Mouse (Mus musculus): ENCODE data around the gene Cpt2.

DNA sequence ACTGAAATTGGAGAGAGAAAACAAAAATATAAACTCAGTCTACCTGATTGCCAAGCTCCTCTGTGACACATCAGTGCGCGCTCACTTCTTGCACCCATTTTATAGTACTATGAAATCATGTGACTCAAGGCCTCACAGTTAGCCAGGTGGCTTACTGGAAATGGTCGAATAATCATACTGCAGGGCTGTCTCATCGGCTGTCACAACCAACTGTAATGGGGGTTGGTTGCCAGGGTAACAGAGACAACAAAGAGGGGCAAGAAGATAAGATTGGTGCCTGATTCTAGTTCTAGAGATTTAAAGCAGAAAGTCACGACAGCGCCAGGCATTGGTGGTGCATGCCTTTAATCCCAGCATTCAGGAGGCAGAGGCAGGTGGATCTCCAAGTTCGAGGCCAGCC is 64.4 kb downstream of the Cpt2 start:
- no peak for TF ChIP-seq EP300 (IDR thresholded peaks at IDR 0.05; ENCODE audit: low read depth)
- no peak for TF ChIP-seq CTCF (IDR thresholded peaks at IDR 0.05; ENCODE audit: low read depth)
